Mouse (Mus musculus): ENCODE results near the gene Isx. TPM values are rescaled to one million over a fixed set of nuclear protein-coding genes. Genes with fewer than 3 reads are reported as not detected.

The Isx gene
- total RNA-seq, 2 experiments from 2014 or later = not detected

DNA sequence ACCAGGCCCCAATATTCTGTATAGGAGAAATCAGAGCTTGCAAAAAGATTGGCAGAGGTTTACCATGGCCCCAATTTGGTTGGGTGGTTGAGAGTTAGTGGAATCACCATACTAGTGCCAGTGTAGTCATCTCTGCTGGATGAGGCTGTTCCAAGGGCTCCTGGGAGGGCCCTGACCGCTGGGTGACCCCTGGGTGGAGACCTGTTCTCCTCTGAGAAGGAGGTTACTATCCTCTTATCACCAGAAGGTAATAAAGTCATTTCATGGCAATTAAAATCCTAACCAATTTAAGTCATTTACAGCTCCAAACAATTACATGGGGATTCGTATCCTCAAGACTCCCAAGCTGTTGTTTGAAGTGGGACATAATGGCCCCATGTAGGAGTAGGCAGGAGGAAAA lies 24.3 kb downstream of the Isx start:
- no peak for ATAC-seq (ENCODE audit: poor library complexity, severe bottlenecking)

DNA sequence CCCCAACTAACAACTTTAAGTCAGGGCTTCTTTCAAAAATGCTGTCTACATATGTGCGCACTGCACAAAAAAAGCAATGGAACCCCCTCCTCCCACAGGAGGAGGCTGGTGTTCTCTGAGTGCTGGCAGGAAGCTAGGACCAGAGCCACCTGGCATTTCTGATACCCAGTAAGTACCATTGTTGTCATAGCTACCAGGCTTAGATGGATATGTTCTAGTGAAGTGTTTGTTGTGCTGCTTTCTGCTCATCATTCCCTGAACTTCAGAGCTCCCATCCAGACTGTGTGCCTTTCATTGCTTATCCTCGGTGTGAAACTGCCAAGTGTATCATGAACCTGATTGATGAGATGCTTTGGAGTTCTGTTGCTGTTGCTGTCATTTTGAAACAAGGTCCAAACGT lies 26.8 kb downstream of the Isx start:
- ATAC-seq (ENCODE audit: poor library complexity, severe bottlenecking) = no peak

DNA sequence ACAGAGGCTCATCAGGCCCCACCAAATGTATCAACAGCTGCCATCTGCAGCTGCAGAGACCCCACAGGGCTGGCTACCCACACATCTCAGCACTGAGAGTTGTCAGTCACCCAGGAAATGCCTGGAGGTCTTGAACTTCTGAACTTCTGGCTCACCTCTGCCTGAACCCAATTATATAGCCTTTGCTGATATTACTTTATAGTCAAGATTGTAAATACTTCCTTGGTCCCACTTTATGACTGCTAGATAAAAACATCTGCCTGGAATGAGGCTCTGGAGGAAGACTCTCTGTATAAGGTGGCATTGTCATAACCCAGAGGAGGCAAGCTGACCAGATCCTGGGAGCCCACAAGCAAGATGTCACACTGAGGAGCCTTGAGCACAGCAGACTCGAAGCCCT lies 28.8 kb downstream of the Isx start:
- no peak for ATAC-seq (ENCODE audit: poor library complexity, severe bottlenecking)

DNA sequence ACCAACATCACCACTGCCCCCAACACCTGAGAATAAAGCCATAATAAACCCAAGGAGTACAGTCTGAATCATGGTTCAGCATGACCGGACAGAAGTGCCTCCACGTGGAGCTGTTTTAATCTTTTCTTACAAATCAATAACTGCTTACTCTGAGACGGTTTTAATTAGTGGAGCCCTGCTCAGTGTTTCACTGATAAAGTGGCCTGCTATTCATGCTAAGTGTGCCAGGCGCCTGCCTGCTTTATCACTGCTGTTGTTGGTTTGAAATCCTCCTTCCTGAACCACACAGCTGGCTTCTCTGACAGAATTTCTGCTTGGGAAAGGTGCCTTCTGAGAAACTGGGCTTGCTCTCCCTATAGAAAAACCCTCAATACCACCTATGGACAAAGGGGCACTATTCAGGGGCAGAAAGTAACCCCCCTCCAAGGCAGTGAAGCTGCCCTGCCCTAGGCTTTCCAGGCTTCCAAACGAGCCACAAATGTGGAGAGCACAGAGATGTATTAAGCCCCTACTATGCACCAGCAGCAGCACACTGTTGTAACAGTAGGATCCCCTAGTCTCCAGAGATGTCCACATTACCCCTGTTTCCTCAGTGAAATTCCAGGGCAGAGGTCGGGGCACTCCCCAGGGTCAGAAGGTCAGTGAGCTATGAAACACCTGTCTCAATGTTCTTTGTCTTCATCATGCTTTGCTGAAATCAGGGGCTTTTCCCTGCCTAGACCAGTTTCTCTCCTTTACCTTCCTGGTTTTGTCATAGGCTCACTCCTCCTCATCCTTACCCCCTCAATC lies 30.3 kb downstream of the Isx start:
- ATAC-seq (ENCODE audit: poor library complexity, severe bottlenecking) = no peak

DNA sequence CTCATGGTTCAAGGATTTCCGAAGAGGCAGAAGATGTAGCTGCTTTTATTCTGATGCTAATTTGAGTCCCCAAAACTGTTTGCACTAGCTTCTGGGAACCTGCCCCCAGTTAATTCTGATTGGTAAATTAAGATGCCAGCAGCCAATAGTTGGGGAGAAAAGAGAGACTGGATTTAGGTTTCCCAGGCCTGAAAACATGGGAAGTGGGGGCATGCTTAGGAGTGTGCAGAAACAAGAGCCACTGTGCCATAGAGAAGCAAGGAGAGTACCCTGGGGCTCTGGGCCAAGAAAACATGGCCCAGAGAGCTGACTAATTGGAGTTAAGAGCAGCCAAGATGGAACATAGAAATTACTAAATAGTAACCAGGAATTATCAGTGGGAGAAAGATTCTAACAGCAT lies 33.4 kb downstream of the Isx start:
- ATAC-seq (ENCODE audit: poor library complexity, severe bottlenecking) = no peak

DNA sequence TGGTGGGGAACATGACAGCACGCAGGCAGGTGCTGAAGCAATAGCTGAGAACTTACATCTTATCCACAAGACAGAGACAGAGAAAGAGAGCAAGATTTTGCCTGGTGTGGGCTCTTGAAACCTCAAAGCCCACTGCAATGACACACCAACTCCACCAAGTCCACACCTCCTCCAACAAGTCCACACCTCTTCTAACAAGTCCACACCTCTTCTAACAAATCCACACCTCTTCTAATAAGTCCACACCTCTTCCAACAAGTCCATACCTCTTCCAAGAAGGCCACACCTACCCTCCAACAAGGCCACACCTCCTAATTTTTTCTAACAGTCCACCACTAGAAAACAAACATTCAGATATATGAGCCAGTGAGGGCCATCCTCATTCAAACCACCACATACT lies 37.7 kb downstream of the Isx start:
- ATAC-seq (ENCODE audit: poor library complexity, severe bottlenecking) = no peak

DNA sequence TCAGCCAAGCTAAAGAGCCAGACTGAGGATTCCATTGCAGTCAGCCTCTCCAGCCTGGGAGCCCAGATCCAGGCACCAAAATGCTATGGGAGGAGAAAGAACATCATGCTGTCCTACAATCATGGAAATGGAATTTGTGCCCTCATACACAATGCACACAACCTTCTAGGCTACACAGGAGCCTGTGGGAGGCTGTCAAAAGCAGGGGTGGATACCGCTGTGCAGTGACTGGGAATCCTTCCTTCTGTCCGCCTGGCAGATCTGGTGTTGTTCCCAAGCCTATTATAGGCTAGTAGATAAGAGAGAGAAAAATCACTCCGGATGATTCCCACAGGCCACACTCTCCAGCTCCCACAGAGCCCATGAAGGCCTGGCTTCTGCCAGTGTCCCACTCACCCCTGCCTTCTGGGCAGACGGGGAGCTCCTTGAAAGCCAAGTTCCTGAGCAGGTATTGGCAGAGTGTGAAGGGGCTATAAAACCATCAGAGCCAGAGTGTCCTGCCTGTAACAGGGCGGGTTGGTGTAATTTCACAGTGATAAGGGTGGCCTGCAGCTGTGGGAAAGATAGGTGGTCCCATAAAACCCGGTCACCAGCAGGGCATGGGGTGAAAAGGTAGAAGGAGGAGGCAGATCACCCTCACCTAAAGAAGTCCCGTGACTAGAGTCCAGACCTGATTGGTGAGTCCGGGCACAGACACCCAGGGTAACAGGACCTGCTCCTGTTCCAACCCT lies 47.9 kb downstream of the Isx start:
- no peak for ATAC-seq (ENCODE audit: poor library complexity, severe bottlenecking)

DNA sequence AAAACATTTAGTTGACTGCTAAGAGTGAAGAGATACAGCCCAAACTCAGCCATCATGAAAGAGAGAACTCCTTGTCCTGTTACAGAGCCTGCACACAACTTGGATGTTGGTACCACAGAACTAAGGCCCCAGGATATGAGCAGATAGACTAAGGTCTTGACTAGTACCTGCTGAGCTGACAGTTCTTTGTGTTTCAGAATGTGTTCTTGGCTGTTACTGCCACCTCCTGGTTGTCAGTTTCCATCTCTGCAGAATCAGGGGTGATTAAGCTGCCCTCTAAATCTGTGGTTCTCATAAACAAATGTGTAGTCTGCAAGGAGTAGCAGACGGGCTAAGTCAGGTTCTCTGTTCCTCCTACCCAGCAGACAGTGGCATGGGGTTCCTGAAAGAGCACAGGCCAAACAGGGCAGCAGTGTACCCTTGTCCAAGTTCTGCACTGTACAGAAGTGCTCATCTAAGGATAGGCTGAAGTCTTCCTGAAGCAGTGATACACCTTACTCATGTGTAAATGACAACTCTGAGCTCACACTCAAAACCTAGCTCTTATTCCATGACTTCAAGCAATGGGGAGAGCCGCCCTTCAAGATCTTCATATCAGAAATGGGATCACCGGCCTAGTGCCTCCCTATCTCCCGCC lies 49.0 kb downstream of the Isx start:
- no peak for ATAC-seq (ENCODE audit: poor library complexity, severe bottlenecking)

DNA sequence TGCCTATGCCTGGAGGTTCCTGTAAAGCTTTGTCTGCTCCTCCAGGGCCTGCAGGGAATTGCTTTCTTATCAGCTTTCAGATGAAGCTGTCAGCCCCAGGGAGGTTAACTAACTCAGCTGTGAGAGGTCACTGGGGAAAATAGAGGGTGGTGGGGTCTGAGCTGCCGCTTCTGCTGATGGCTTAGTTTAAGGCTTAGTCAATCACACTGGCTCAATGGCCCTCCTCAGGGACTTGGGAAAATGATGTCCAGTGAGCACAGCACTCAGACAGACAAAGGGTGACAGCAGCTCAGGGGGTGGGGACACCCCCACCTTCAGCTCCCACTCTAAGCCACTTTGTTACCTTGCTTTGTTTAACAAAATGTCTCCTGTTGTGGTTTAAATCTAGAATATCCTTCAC lies 55.0 kb downstream of the Isx start:
- ATAC-seq (ENCODE audit: poor library complexity, severe bottlenecking) = no peak

DNA sequence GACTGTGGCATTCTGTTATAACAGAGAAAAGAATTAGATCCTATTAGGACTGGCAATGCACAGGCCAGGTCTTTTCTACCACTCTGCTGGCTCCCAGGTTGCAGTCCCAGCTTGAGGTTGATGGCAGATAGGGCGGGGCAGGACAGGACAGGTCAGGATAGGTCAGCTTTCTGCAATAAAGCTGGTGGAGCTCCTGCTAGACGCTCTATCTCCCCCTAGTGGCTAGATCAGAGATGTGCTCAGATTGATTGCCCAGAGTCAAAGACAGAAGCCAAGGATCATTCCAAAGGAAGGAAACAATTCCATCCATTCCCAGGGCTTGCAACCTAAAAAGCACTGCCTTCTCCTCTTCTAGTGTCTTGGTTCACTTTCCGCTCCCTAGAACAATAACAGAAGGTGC lies 57.8 kb downstream of the Isx start:
- ATAC-seq (ENCODE audit: poor library complexity, severe bottlenecking) = peak; percentile 54; the same call in 1 of the 2 replicates

DNA sequence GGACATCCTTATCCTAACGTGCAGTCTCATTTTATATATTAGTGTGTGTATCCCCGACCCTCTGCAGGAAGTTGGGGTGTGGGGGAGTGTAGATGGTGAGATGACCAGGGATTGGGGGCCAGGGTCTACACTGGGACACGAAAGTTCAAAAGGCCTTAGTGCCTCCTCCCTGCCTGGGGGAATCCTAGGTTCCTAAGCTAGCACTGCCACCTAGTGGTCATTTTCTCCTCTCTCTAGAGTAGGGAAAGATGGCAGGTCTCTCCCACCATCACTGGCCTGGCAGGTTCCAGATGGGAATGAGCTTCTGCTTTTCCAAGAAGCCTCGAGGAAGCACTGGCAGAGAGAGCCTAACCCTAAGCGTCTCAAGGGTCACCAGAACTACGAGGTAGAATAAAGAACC lies 62.3 kb downstream of the Isx start:
- no peak; the same call in 1 of the 2 replicates for ATAC-seq (ENCODE audit: poor library complexity, severe bottlenecking)

DNA sequence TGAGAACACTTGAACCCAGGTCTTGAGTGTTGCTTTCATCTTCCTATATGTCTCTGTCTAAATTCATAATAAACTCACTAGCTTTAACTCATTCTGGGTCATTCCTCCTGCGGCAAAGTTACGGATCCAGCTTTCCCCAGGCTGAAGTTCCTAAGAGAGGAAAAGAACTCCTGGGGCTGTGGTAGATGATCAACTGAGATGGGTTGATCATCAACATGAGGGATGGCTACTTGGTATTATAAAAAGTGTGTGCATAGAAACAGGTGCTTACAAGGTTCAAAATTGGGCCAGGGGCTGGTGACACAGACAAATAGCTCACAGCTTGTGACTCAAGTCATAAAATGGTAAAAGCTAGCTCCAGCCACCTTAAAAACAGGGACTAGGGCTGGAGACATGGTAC lies 63.7 kb downstream of the Isx start:
- no peak for ATAC-seq (ENCODE audit: poor library complexity, severe bottlenecking)

DNA sequence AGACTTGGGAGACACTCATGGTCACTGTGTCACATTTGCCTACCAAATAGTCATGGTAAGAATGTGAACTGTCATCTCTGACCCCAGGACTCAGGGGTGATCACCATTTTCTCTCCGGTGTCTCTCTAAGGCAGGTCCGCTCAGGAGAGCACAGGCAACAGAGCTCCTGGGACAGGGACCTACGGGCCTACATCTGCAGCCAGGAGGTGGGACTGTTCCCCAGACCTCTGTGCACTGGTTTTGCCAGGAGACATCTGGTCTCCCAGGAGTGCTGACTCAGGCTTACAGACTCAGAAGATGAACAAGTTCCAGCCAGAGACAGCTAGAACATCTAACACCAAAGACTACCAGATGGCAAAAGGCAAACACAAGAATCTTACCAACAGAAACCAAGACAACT lies 69.1 kb downstream of the Isx start:
- ATAC-seq (ENCODE audit: poor library complexity, severe bottlenecking) = no peak

Other genes starting within 250 kb of the Isx start
- gene Hmgxb4, start 120.2 kb downstream of the Isx start, total RNA-seq (2015) = 24.4 and 28.4 TPM in 2 replicates
- gene Hmgxb4, start 120.2 kb downstream of the Isx start, total RNA-seq (2017) = 77.8 and 95.8 TPM in 2 replicates
- 53.1 and 60.1 TPM in 2 replicates for gene Tom1, start 160.5 kb downstream of the Isx start, total RNA-seq (2015)
- 46.6 and 60.7 TPM in 2 replicates for gene Tom1, start 160.5 kb downstream of the Isx start, total RNA-seq (2017)
- gene Hmox1, start 220.4 kb downstream of the Isx start, total RNA-seq (2015) = 25.4 and 27.1 TPM in 2 replicates
- 42.3 and 49.8 TPM in 2 replicates for gene Hmox1, start 220.4 kb downstream of the Isx start, total RNA-seq (2017)
- gene Mcm5, start 236.4 kb downstream of the Isx start, total RNA-seq (2015) = 45.9 and 46.5 TPM in 2 replicates
- gene Mcm5, start 236.4 kb downstream of the Isx start, total RNA-seq (2017) = 210 and 212 TPM in 2 replicates

Data from megakaryocyte, adult 5-6 weeks (primary cell).